Mouse (Mus musculus) liver, embryonic 11.5 days (tissue): Measurements from ENCODE around the gene Adamts17. TPM values are rescaled to one million over a fixed set of nuclear protein-coding genes. Genes with fewer than 3 reads are reported as not detected.

ENCODE experiments used
- polyA plus RNA-seq: library from polyadenylated mRNA; unstranded; fragments of >200 nt; fragmentation: Nextera tagmentation; extraction: Ambion mirVana; gene quantifications from 2 replicates; pipeline ENCODE4 v1.2.1, GENCODE M21; 2014

Adamts17 gene
- polyA plus RNA-seq, 1 experiment from 2014 or later: 1.5 TPM

Other genes starting within 250 kb of the Adamts17 start
- 11.5 and 13.1 TPM in 2 replicates for gene Asb7, start 150.1 kb upstream of the Adamts17 start, polyA plus RNA-seq
- 14.5 and 16.0 TPM in 2 replicates for gene Lins1, start 149.8 kb upstream of the Adamts17 start, polyA plus RNA-seq
- 0.27 and 0.40 TPM in 2 replicates for gene Cers3, start 96.2 kb upstream of the Adamts17 start, polyA plus RNA-seq